Mouse (Mus musculus) small intestine, adult 2 months (tissue): Measurements from ENCODE around the gene Sycp2.

Experiments used
- CTCF ChIP-seq: fragments of 200-500 bp; IDR thresholded peaks from 2 replicates; pipeline ENCODE4 v1.5.1; 2012; ENCODE audit warnings: low read depth, mild to moderate bottlenecking, control low read depth, inconsistent platforms, low read length, moderate library complexity, mixed read lengths; ENCODE audit not compliant: insufficient replicate concordance, insufficient read length; ENCODE audit errors: extremely low read depth
- POLR2A ChIP-seq: fragments of 200-500 bp; IDR thresholded peaks from 2 replicates; pipeline ENCODE4 v1.6.1; 2012; ENCODE audit warnings: low read depth, mild to moderate bottlenecking, control low read depth, inconsistent platforms, low read length, moderate library complexity

DNA sequence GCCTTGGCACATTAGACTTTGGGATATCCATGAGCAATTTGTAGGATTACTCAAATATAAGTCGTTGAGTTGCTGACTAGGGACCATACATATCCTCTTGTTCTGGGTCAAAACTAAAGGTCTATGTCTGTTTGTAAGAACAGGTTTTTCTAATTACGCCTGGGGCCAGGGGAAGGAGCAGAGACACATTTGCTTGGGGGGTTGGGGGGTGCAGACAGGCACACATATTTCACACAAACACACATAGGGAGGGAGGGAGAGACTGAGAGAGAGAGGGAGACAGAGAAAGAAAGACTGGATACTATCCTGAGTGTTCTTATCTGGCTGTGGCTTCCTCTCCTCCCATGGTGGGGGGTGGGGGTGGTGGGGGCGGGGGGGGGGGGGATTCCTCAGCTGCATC is 14.7 kb upstream of the Sycp2 start:
- TF ChIP-seq CTCF (no peak), POLR2A (no peak)
